Mouse (Mus musculus) midbrain, postnatal 0 days (tissue): ENCODE data around the gene Spout1. TPM values are rescaled to one million over a fixed set of nuclear protein-coding genes. Genes with fewer than 3 reads are reported as not detected.
A peak's percentile ranks its signal among the peaks of the same experiment; 100 is the strongest.
"Not testable (repeated sequence)": the region's sequence is repeated elsewhere in the genome, so short reads cannot be mapped to it uniquely, and the experiment has no call there.

Experiments
- ATAC-seq: fragments of 200-750 bp; cut with Nextera tagmentation; 2 replicates; pipeline ENCODE4 v1.8.0; 2017; ENCODE audit warnings: moderate number of reproducible peaks, mild to moderate bottlenecking, moderate TSS enrichment, moderate library complexity; ENCODE audit not compliant: low FRiP score
- DNase-seq: peaks from one replicate; pipeline ENCODE4 v3.0.0-alpha.2; 2015; ENCODE audit warnings: low spot score
- H3K27ac ChIP-seq: fragments of 300-500 bp; sonication (generic); 2 replicates; pipeline ENCODE4 v1.5.1; 2014; ENCODE audit warnings: low read depth, mild to moderate bottlenecking, low read length, mixed read lengths
- H3K27me3 ChIP-seq: fragments of 300-500 bp; sonication (generic); 2 replicates; pipeline ENCODE4 v1.6.1; 2014; ENCODE audit warnings: low read length, control low read depth, mixed read lengths; ENCODE audit not compliant: insufficient read depth
- H3K36me3 ChIP-seq: fragments of 300-500 bp; sonication (generic); 2 replicates; pipeline ENCODE4 v1.6.1; 2014; ENCODE audit warnings: low read length, control low read depth, mixed read lengths; ENCODE audit not compliant: insufficient read depth
- H3K4me1 ChIP-seq: fragments of 300-500 bp; sonication (generic); 2 replicates; pipeline ENCODE4 v1.6.1; 2014; ENCODE audit warnings: mild to moderate bottlenecking, control low read depth, antibody characterized with exemption, low read length, mixed read lengths; ENCODE audit not compliant: insufficient read depth
- H3K4me2 ChIP-seq: fragments of 300-500 bp; sonication (generic); 2 replicates; pipeline ENCODE4 v1.6.1; 2014; ENCODE audit warnings: low read depth, mild to moderate bottlenecking, low read length, mixed read lengths; ENCODE audit not compliant: poor library complexity, severe bottlenecking
- H3K4me3 ChIP-seq: fragments of 300-500 bp; sonication (generic); 2 replicates; pipeline ENCODE4 v1.5.1; 2014; ENCODE audit warnings: low read depth, mild to moderate bottlenecking, low read length, moderate library complexity
- H3K9ac ChIP-seq: fragments of 300-500 bp; sonication (generic); replicated peaks from 2 replicates; pipeline ENCODE4 v1.6.1; 2014; ENCODE audit warnings: mild to moderate bottlenecking, low read length, moderate library complexity, mixed read lengths; ENCODE audit not compliant: poor library complexity, severe bottlenecking
- H3K9me3 ChIP-seq: fragments of 300-500 bp; sonication (generic); 2 replicates; pipeline ENCODE4 v1.6.1; 2016; ENCODE audit warnings: low read length, control low read depth
- CTCF ChIP-seq: IDR thresholded peaks from 2 replicates; pipeline ENCODE4 v1.5.1; 2016; ENCODE audit warnings: antibody characterized with exemption, mild to moderate bottlenecking
- WGBS: fragments of 180-500 bp; shearing (Covaris S2); extraction: QIAGEN DNeasy Blood & Tissue Kit; methylation state at CpG from one replicate; pipeline ENCODE4 v1.1.7; 2014; 5-methylcytosine and 5-hydroxymethylcytosine counted together
- polyA plus RNA-seq: library from polyadenylated mRNA; unstranded; fragments of >200 nt; fragmentation: Nextera tagmentation; extraction: Ambion mirVana; gene quantifications from 2 replicates; pipeline ENCODE4 v1.2.1, GENCODE M21; 2015
- total RNA-seq: library from RNA; depleted of rRNA; stranded (reverse); fragments of >200 nt; gene quantifications from 2 replicates; pipeline ENCODE4 v1.2.3, GENCODE M21; 2014

Gene Spout1
- total and polyA plus RNA-seq, 2 experiments from 2014 or later: 47.6 to 55.9 TPM

GRCm38 (mm10) chr2:30173541-30174240 lies 4.6 kb downstream of the Spout1 start:
- ATAC-seq (no peak), DNase-seq (no peak)
- Histone ChIP-seq H3K9ac (no peak overlapping the region), H3K9me3 (no peaks in the 10 kb centered on the region), H3K27me3 (no peaks in the 10 kb centered on the region), H3K4me3 (no peak overlapping the region), H3K27ac (no peak overlapping the region), H3K4me2 (no peak overlapping the region), H3K36me3 (peaks cover 39% of the 10 kb centered on the region), H3K4me1 (peaks cover 15% of the 10 kb centered on the region)
- 97% methylated on average over 20 of the region's 20 CpGs for whole genome bisulfite sequencing
- TF ChIP-seq CTCF: no peak

GRCm38 (mm10) chr2:30171997-30172382 lies 6.3 kb downstream of the Spout1 start:
- Histone ChIP-seq H3K9me3 (no peaks in the 10 kb centered on the region), H3K4me3 (peak overlapping the region; percentile 56), H3K36me3 (peaks cover 39% of the 10 kb centered on the region), H3K4me1 (peaks cover 8% of the 10 kb centered on the region; the same call in 1 of the 2 replicates), H3K27me3 (no peaks in the 10 kb centered on the region), H3K9ac (peak overlapping the region; percentile 77), H3K4me2 (peak overlapping the region; percentile 65), H3K27ac (peak overlapping the region; percentile 90)
- ATAC-seq (no peak; the same call in 1 of the 2 replicates), DNase-seq (no peak)
- WGBS: 1% methylated on average over 18 of the region's 19 CpGs
- TF ChIP-seq CTCF: no peak

GRCm38 (mm10) chr2:30171371-30171996 lies 6.8 kb downstream of the Spout1 start, which contains the start of gene Endog:
Gene Endog (plus strand): TSS chr2:30171493.
- no peak; the same call in 1 of the 2 replicates for TF ChIP-seq CTCF
- Histone ChIP-seq H3K4me1 (peaks cover 8% of the 10 kb centered on the region; the same call in 1 of the 2 replicates), H3K9ac (peak within 1 kb of the TSS; percentile 77), H3K27ac (peak within 1 kb of the TSS; percentile 90), H3K4me2 (peak within 1 kb of the TSS; percentile 65), H3K9me3 (no peaks in the 10 kb centered on the region), H3K4me3 (peak within 1 kb of the TSS; percentile 56), H3K36me3 (peaks cover 39% of the 10 kb centered on the region), H3K27me3 (no peaks in the 10 kb centered on the region)
- ATAC-seq: peak; percentile 95
- WGBS: under 1% methylated on average over 73 of the region's 75 CpGs
- DNase-seq: peak; percentile 94

GRCm38 (mm10) chr2:30166677-30167076 lies 11.6 kb downstream of the Spout1 start:
- DNase-seq: no peak
- Histone ChIP-seq H3K36me3 (no peaks in the 10 kb centered on the region), H3K27me3 (no peaks in the 10 kb centered on the region), H3K4me3 (no peak overlapping the region), H3K27ac (no peak overlapping the region), H3K9ac (no peak overlapping the region), H3K4me2 (no peak overlapping the region), H3K9me3 (no peaks in the 10 kb centered on the region), H3K4me1 (no peaks in the 10 kb centered on the region)
- WGBS: 59% methylated on average over 4 of the region's 4 CpGs
- ATAC-seq: no peak
- TF ChIP-seq CTCF: peak; percentile 62

GRCm38 (mm10) chr2:30164340-30164932 lies 13.8 kb downstream of the Spout1 start:
- Histone ChIP-seq H3K9me3 (no peaks in the 10 kb centered on the region), H3K27ac (no peak overlapping the region), H3K4me1 (no peaks in the 10 kb centered on the region), H3K4me3 (no peak overlapping the region), H3K4me2 (no peak overlapping the region), H3K9ac (no peak overlapping the region), H3K36me3 (no peaks in the 10 kb centered on the region), H3K27me3 (no peaks in the 10 kb centered on the region)
- TF ChIP-seq CTCF: no peak
- ATAC-seq (no peak), DNase-seq (no peak)
- 64% methylated on average over 9 of the region's 9 CpGs for WGBS

GRCm38 (mm10) chr2:30161809-30162208 lies 16.4 kb downstream of the Spout1 start:
- no peaks in the 10 kb centered on the region for H3K27me3 ChIP-seq
- peak; percentile 87 for TF ChIP-seq CTCF

GRCm38 (mm10) chr2:30159871-30160270 lies 18.4 kb downstream of the Spout1 start:
- not testable (repeated sequence) for DNase-seq, H3K4me2 ChIP-seq, H3K27ac ChIP-seq, H3K9ac ChIP-seq, H3K4me1 ChIP-seq, H3K9me3 ChIP-seq, H3K36me3 ChIP-seq, H3K27me3 ChIP-seq, H3K4me3 ChIP-seq, ATAC-seq
- WGBS: 79% methylated on average over 7 of the region's 10 CpGs

More at GRCm38 (mm10) chr2:30161809-30162208, 16.4 kb downstream of the Spout1 start:
- H3K9ac ChIP-seq: no peak overlapping the region
- H3K4me1 ChIP-seq: no peaks in the 10 kb centered on the region
- H3K4me3 ChIP-seq: no peak overlapping the region
- H3K4me2 ChIP-seq: no peak overlapping the region
- no peak overlapping the region for H3K27ac ChIP-seq
- no peaks in the 10 kb centered on the region for H3K36me3 ChIP-seq
- ATAC-seq (no peak), DNase-seq (peak; percentile 76)
- H3K9me3 ChIP-seq: no peaks in the 10 kb centered on the region
